Mouse (Mus musculus) G1E (cell line): Measurements from ENCODE around the gene Sparc.

Experiments used
- CTCF ChIP-seq: IDR thresholded peaks from 2 replicates; pipeline ENCODE4 v1.5.1; 2012; ENCODE audit warnings: low read depth, low read length, inconsistent platforms, mixed read lengths
- POLR2AphosphoS5 ChIP-seq: IDR thresholded peaks from 2 replicates; pipeline ENCODE4 v1.6.1; 2012; ENCODE audit warnings: low read depth, low read length, inconsistent platforms; ENCODE audit not compliant: insufficient replicate concordance
- TAL1 ChIP-seq: conservative IDR thresholded peaks from 2 replicates; pipeline ENCODE4 v1.6.1; 2012; ENCODE audit warnings: low read depth, low read length, inconsistent platforms, mixed read lengths

DNA sequence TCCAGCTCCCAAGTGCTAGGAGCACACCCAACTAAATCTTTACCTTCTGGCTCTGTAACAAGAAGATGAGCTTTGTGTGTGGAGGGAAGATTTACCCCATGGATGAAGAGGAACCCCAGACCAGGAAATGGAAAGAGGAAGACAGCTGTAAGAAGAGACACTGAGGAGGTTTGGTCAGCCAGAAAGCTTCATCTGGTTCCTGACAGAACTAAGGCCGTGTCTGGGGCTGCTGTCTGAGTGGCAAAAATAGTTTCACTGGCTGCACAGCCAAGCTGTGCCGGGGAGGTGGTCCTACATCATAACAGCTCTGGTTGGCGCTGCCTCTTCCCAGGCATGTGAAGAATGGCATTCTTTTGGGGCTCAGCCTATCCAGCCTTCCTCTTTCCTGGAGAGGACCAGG is 10.0 kb upstream of the Sparc start:
- TF ChIP-seq CTCF = no peak
- TF ChIP-seq POLR2AphosphoS5 = no peak
- no peak for TF ChIP-seq TAL1
